Mouse (Mus musculus) hematopoietic stem cell, adult 5-6 weeks (primary cell): ENCODE results near the gene Tmem132d. TPM values are rescaled to one million over a fixed set of nuclear protein-coding genes. Genes with fewer than 3 reads are reported as not detected.

ENCODE experiments used
- ATAC-seq, 2 experiments: fragments of 125-278 bp in 1 of 2; replicated peaks in 1 of 2; 2 replicates each; pipeline ENCODE4 v1.8.0; 2016 to 2017; ENCODE audit warnings: inconsistent platforms in 2 of 2, mild to moderate bottlenecking in 2 of 2, moderate number of reproducible peaks in 2 of 2, low read depth in 1 of 2, moderate TSS enrichment in 1 of 2; ENCODE audit not compliant: low FRiP score in 2 of 2, poor library complexity in 2 of 2, severe bottlenecking in 2 of 2, insufficient read depth in 1 of 2, low TSS enrichment in 1 of 2
- total RNA-seq: library from RNA; stranded (forward); fragments of 172-1452, 232-1000 nt; gene quantifications from 2 replicates; pipeline ENCODE4 v1.2.3, GENCODE M21; 2017

Gene Tmem132d
- total RNA-seq, 1 experiment from 2014 or later, result not detected

GRCm38 (mm10) chr5:128302387-128302786, 130.5 kb downstream of the Tmem132d start:
- no peak for ATAC-seq

DNA sequence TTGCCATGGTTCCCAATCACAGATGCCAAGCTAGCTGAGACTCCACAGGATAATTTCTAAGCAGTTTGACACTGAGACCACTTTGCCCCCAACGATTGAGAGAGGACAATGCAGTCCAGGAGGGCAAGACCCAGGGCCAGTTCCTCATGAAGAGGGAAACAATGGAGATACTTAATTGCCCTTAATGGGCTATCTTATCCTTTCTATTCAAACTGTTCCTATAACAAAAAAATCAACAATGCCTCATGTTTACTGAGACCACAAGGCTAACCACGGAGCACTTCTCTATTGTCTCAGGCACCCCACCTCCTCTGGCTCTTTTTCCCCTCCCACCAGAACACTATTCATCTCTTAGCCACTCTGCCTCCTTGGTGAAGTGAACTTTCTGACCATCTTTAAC, 141.7 kb downstream of the Tmem132d start:
- ATAC-seq, result no peak

DNA sequence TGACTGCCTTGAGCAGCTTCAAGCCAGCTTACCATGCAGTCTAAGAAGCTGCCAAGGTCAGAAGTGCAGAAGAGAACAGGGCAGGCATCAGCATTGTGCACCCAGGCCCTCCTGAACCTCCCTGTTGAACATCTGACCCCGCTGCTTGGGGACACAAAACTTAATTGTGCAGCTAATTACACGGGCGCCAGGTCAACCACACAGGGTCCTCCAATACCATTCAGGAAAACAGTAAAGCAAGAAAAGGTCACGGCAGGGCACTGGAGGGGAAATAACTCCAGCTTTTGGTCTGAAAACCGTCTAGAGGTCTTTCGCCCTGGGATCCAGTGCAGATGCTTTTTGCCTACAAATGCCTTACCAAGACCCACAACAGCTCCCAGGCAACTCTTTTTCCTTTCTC, 159.6 kb downstream of the Tmem132d start:
- ATAC-seq, result no peak

GRCm38 (mm10) chr5:128267366-128267765, 165.5 kb downstream of the Tmem132d start:
- ATAC-seq, result no peak

DNA sequence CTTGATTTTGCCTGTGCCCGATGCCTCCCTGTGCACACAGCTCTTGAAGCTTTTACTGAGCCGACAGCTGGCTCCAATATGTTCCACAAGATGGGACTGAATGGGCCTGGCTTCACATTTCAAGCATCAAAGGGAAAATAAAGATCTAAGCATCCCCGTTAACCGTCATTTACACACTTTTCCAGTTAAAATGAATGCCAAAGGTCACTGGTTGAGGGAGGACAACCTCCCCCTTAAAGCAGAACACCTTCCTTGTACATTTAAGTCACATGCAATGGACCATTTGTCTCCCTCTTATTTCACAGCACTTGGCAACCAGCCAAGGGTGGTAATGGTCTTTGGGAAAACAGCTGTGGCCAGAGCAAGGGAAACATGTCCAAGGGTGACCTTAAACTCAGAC, 188.7 kb downstream of the Tmem132d start:
- no peak for ATAC-seq

- ATAC-seq, result no peak
Measured at GRCm38 (mm10) chr5:128236638-128237335, 196.1 kb downstream of the Tmem132d start.

DNA sequence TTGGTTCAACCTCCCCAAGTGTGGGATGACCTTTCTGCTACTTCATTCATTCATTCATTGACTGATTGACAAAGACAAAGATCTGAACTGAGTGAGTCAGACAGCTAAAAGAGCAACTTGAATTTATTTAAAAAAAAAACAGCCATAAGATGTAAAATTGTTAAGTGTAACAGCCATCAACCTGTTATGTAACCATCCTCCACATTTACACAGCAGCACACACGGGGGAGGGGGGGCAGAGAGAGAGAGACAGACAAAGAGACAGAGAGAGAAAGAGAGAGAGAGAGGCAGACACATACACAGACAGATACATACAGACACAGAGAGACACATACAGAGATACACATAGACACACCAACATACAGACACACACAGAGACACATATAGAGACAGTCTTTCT, 197.3 kb downstream of the Tmem132d start:
- ATAC-seq, result no peak

GRCm38 (mm10) chr5:128233101-128233500, 199.8 kb downstream of the Tmem132d start:
- ATAC-seq, result no peak

- ATAC-seq, result no peak
Measured at GRCm38 (mm10) chr5:128218281-128218680, 214.6 kb downstream of the Tmem132d start.

- no peak for ATAC-seq
Measured at GRCm38 (mm10) chr5:128211125-128211524, 221.8 kb downstream of the Tmem132d start.

- no peak for ATAC-seq
Measured at GRCm38 (mm10) chr5:128205716-128206115, 227.2 kb downstream of the Tmem132d start.

GRCm38 (mm10) chr5:128204685-128205320, 228.1 kb downstream of the Tmem132d start:
- no peak for ATAC-seq

GRCm38 (mm10) chr5:128203879-128204581, 228.8 kb downstream of the Tmem132d start:
- no peak for ATAC-seq

- no peak for ATAC-seq
Measured at GRCm38 (mm10) chr5:128194106-128194505, 238.8 kb downstream of the Tmem132d start.

GRCm38 (mm10) chr5:128192485-128193055, 240.3 kb downstream of the Tmem132d start:
- ATAC-seq, result no peak

GRCm38 (mm10) chr5:128191710-128192109, 241.2 kb downstream of the Tmem132d start:
- ATAC-seq, result no peak

- no peak for ATAC-seq
Measured at GRCm38 (mm10) chr5:128190243-128190820, 242.5 kb downstream of the Tmem132d start.

DNA sequence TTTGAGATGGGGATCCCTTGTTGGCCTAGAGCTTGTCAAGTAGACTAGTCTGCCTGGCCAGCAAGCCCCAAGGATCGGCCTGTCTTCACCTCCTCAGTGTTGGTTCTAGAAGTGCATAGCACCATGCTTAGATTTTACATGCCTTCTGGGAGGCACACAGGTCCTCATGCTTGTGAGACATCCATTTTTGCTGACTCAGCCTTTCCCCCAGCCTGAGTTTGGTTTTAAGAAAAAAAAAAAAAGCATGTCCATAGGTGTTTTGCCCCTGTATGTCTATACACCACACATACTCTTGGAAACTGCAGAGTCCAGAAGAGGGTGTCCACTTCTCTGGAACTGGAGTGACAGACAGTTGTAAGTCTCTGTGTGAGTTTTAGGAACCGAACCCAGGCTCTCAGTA, 256.6 kb downstream of the Tmem132d start:
- no peak for ATAC-seq
